ENCODE assay signal across 18 mouse cellular contexts in the genomic region with DNA sequence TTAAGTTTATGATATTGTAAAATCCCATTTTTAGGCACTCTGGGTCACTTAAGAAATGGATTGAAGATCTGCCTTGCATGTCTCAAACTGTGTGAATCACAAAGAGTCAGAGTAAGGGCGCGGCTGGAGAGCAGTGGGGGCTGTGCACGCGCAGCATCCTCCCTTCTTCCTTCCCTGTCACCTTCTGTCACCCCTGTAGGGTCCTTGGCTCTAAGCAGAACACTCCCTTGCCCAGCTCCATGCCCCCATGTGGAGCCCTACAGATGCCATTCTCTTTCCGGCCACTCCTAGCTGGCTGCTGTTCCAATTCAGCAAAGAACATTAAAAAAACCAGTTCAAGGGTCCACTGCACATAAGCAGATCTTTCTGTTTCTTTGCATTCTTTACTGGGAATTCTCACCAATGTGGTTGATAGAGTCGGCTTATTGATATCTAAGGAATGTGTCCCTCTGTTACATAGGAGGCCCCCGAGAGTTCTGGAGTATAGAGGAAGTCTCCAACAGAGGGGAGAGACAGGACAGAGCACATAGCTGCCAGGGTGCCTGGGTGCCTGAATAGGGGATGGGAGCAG. TPM values are rescaled to one million over a fixed set of nuclear protein-coding genes. Genes with fewer than 3 reads are reported as not detected.
A peak's percentile ranks its signal among the peaks of the same experiment; 100 is the strongest.
DNase-seq lines count a peak whose midpoint lies in the region; ATAC-seq and TF ChIP-seq lines count a peak whose summit lies in the region.
"Had no signal": no experiment of that assay in that cellular context is flagged by ENCODE, and none has a peak within 500 bp of the region (broad histone marks: within the 10 kb centered on the region; RNA-seq: fewer than 3 reads in every experiment).

No protein-coding gene starts in this region.

- no peak overlapping the region for H3K4me3 ChIP-seq in kidney, embryonic 15.5 days (replicated peaks)
- H3K4me3 ChIP-seq in embryonic facial prominence, embryonic 12.5 days: no peak overlapping the region
- H3K4me3 ChIP-seq: forebrain, embryonic 13.5 days; gastrocnemius, adult 2 months; limb, embryonic 13.5 days; liver, embryonic 15.5 days; myocyte; stomach, embryonic 15.5 days had no signal

- CTCF ChIA-PET in Patski (lab: Charles Lee): interaction anchor here (0.9 to 1.6 kb wide), 4 partner anchors 12 to 45 kb away, joined by 3 to 4 read pairs (median 4); no protein-coding TSS in a partner anchor

- H3K36me3 ChIP-seq in kidney, embryonic 15.5 days: no peaks in the 10 kb centered on the region
- no peaks in the 10 kb centered on the region for H3K36me3 ChIP-seq in embryonic facial prominence, embryonic 12.5 days
- H3K36me3 ChIP-seq: limb, embryonic 13.5 days; liver, embryonic 15.5 days; stomach, embryonic 15.5 days had no signal

- ATAC-seq in kidney, embryonic 15.5 days (replicated peaks; ENCODE audit: low FRiP score): no peak
- peak; percentile 54 for ATAC-seq in Patski
- ATAC-seq in embryonic facial prominence, embryonic 12.5 days (ENCODE audit: insufficient number of reproducible peaks, insufficient read depth, low FRiP score, low TSS enrichment): no peak
- ATAC-seq: activated CD4-positive, CD25-positive, alpha-beta regulatory T cell, adult 4 months; CD4-positive, CD25-positive, alpha-beta regulatory T cell, adult 4 months; forebrain, embryonic 13.5 days had no signal

- H3K4me1 ChIP-seq in kidney, embryonic 15.5 days: peaks cover 20% of the 10 kb centered on the region
- peaks cover 20% of the 10 kb centered on the region for H3K4me1 ChIP-seq in embryonic facial prominence, embryonic 12.5 days
- H3K4me1 ChIP-seq: forebrain, embryonic 13.5 days; stomach, embryonic 15.5 days had no signal

- WGBS in kidney, embryonic 15.5 days: 66% methylated on average over 7 of the region's 7 CpGs
- 82% methylated on average over 7 of the region's 7 CpGs for WGBS in embryonic facial prominence, embryonic 12.5 days

- H3K4me2 ChIP-seq in kidney, embryonic 15.5 days: no peak overlapping the region
- no peak overlapping the region for H3K4me2 ChIP-seq in embryonic facial prominence, embryonic 12.5 days (replicated peaks)
- H3K4me2 ChIP-seq: forebrain, embryonic 13.5 days; limb, embryonic 13.5 days; liver, embryonic 15.5 days; stomach, embryonic 15.5 days had no signal

- DNase-seq in kidney, adult 11 months: no peak
- no peak for DNase-seq in Patski (ENCODE audit: low read depth, low spot score)
- peak; percentile 9 for DNase-seq in cerebellum, adult 8-10 months
- no peak for DNase-seq in urinary bladder, postnatal 14 days (ENCODE audit: low spot score)
- DNase-seq in lung, postnatal 36 days: no peak
- DNase-seq: gastrocnemius, adult 2 months; kidney, postnatal 4 days; lung, postnatal 14 days; right cerebral cortex, adult 18-20 months had no signal

- POLR2A ChIA-PET in Patski (lab: Charles Lee): no interaction called here

- in situ Hi-C loops in Patski (cut with MboI; ENCODE audit: low pct_unique_long_range_greater_than_20kb): no loop called here

- peak overlapping the region; percentile 37 for H3K27ac ChIP-seq in kidney, embryonic 15.5 days
- H3K27ac ChIP-seq in embryonic facial prominence, embryonic 12.5 days: peak overlapping the region; percentile 3; the same call in 1 of the 2 replicates
- H3K27ac ChIP-seq: forebrain, embryonic 13.5 days; gastrocnemius, adult 2 months; limb, embryonic 13.5 days; liver, embryonic 15.5 days; stomach, embryonic 15.5 days had no signal

- no peaks in the 10 kb centered on the region for H3K9me3 ChIP-seq in kidney, embryonic 15.5 days (replicated peaks)
- no peaks in the 10 kb centered on the region for H3K9me3 ChIP-seq in embryonic facial prominence, embryonic 12.5 days
- H3K9me3 ChIP-seq: forebrain, embryonic 13.5 days; limb, embryonic 13.5 days; liver, embryonic 15.5 days; stomach, embryonic 15.5 days had no signal

- no peak for TF ChIP-seq CTCF in Patski (IDR thresholded peaks at IDR 0.05)

- H3K27me3 ChIP-seq in kidney, embryonic 15.5 days: no peaks in the 10 kb centered on the region
- H3K27me3 ChIP-seq in Patski: no peaks in the 10 kb centered on the region
- H3K27me3 ChIP-seq in embryonic facial prominence, embryonic 12.5 days: no peaks in the 10 kb centered on the region
- H3K27me3 ChIP-seq: forebrain, embryonic 13.5 days; limb, embryonic 13.5 days; liver, embryonic 15.5 days; stomach, embryonic 15.5 days had no signal

- H3K9ac ChIP-seq in kidney, embryonic 15.5 days: no peak overlapping the region
- H3K9ac ChIP-seq in embryonic facial prominence, embryonic 12.5 days: no peak overlapping the region
- H3K9ac ChIP-seq: forebrain, embryonic 13.5 days; limb, embryonic 13.5 days; liver, embryonic 15.5 days; stomach, embryonic 15.5 days had no signal

RNA-seq across cellular contexts. Expression of a gene that starts 51.7 kb away (rescaled TPM):
- polyA plus RNA-seq in kidney, embryonic 15.5 days (2015; fragmentation: Nextera tagmentation; extraction: Ambion mirVana): 140 and 158 TPM in 2 replicates
- polyA plus RNA-seq in Patski (2021): 8.7 TPM
- polyA plus RNA-seq in embryonic facial prominence, embryonic 12.5 days (2016; fragmentation: Nextera tagmentation; extraction: Ambion mirVana): 207 and 250 TPM in 2 replicates
- polyA plus RNA-seq: activated CD4-positive, CD25-positive, alpha-beta regulatory T cell, adult 4 months; CD4-positive, CD25-positive, alpha-beta regulatory T cell, adult 4 months had no signal

Comparison
In these comparisons a context has a peak if more than half of its experiments do, and no peak if none do; other contexts are left out.
1. RNA of a gene that starts 51.7 kb away (polyA plus RNA-seq): 207 to 250 TPM in embryonic facial prominence, embryonic 12.5 days and 140 to 158 TPM in kidney, embryonic 15.5 days; 8.7 TPM in Patski (single experiment); every median in the first group is over 10 times any median in the second.